Mouse (Mus musculus): ENCODE data around the gene Rnf169. TPM values are rescaled to one million over a fixed set of nuclear protein-coding genes. Genes with fewer than 3 reads are reported as not detected.

The Rnf169 gene
- polyA plus RNA-seq (2012; rRNA removed): 1.4 and 2.2 TPM in 2 replicates

DNA sequence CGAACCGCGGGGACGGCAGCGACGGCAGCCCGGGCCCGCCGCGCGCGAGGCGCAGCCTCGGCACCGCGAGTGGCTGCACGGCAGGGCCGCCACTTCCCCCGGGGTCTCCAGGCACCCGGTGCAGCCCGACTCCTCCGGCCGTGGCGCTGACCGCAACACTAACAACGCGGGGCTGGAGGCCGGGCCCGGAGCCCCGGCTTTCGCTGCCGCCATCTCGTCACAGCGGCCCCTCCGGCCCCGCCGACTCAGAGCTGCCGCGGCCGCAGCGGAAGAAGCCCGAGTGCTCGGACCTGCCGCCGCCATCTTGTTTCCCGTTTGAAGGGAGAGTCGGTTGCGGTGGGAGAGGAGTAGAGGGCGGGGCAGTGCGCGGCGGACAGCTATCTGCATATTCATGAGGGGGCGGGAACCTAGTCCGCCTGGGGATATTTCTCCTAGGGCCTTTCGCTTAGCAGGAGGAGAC is at the start of gene Rnf169:
Gene Rnf169, minus strand, starts transcription at position 317 of the 460 bp plus-strand sequence.
- peak; percentile 98 for TF ChIP-seq POLR2A (IDR thresholded peaks at IDR 0.05; ENCODE audit: low read depth, low read length)
- TF ChIP-seq CTCF (IDR thresholded peaks at IDR 0.05; ENCODE audit: extremely low read depth, insufficient read length, insufficient replicate concordance, low read depth, low read length): no peak
- Histone ChIP-seq H3K4me3 (ENCODE audit: low read depth, low read length) (peak within 1 kb of the TSS; percentile 98), H3K27me3 (ENCODE audit: control insufficient read depth, insufficient read depth, low read length) (no peaks in the 10 kb centered on the region), H3K36me3 (ENCODE audit: control insufficient read depth, insufficient read depth, low read length) (no peaks in the 10 kb centered on the region), H3K27ac (ENCODE audit: insufficient read depth, low read depth, low read length) (peak within 1 kb of the TSS; percentile 29; the same call in 1 of the 2 replicates), H3K4me1 (ENCODE audit: control insufficient read depth, insufficient read depth, insufficient read length, low read length) (peaks cover 7% of the 10 kb centered on the region; the same call in 1 of the 2 replicates)
- WGBS: 0% methylated on average over 55 of the region's 55 CpGs

- no peak for TF ChIP-seq POLR2A (IDR thresholded peaks at IDR 0.05; ENCODE audit: low read depth, low read length)
- peak; percentile 69; the same call in 1 of the 2 replicates for TF ChIP-seq CTCF (IDR thresholded peaks at IDR 0.05; ENCODE audit: extremely low read depth, insufficient read length, insufficient replicate concordance, low read depth, low read length)
- Histone ChIP-seq H3K36me3 (ENCODE audit: control insufficient read depth, insufficient read depth, low read length) (no peaks in the 10 kb centered on the region), H3K27me3 (ENCODE audit: control insufficient read depth, insufficient read depth, low read length) (no peaks in the 10 kb centered on the region), H3K4me1 (ENCODE audit: control insufficient read depth, insufficient read depth, insufficient read length, low read length) (no peaks in the 10 kb centered on the region), H3K27ac (ENCODE audit: insufficient read depth, low read depth, low read length) (no peak overlapping the region), H3K4me3 (ENCODE audit: low read depth, low read length) (no peak overlapping the region)
- 40% methylated on average over 3 of the region's 3 CpGs for WGBS
These were observed 49.1 kb upstream of the Rnf169 start for GRCm38 (mm10) chr7:100029307-100029706.

DNA sequence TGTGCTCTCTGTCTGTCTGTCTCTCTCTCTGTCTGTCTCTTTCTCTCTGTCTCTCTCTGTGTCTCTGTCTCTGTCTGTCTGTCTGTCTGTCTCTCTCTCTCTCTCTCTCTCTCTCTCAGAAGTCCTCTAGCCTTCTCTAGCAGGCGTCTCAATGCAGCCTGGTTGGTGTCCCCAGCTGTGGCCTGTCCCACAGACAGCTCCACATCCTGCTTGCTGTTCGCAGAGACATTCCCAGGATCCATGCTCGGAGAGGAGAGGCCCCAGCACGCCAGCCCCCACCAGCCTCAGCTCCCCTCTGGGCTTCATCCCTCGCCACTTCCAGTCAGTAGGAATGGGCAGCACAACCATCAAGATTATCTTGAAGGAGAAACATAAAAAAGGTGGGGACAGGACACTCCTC is 47.1 kb upstream of the Rnf169 start:
- 62% methylated on average over 5 of the region's 5 CpGs for WGBS
- Histone ChIP-seq H3K4me1 (ENCODE audit: control insufficient read depth, insufficient read depth, insufficient read length, low read length) (no peaks in the 10 kb centered on the region), H3K36me3 (ENCODE audit: control insufficient read depth, insufficient read depth, low read length) (no peaks in the 10 kb centered on the region), H3K27me3 (ENCODE audit: control insufficient read depth, insufficient read depth, low read length) (no peaks in the 10 kb centered on the region), H3K4me3 (ENCODE audit: low read depth, low read length) (no peak overlapping the region), H3K27ac (ENCODE audit: insufficient read depth, low read depth, low read length) (no peak overlapping the region)
- TF ChIP-seq CTCF (IDR thresholded peaks at IDR 0.05; ENCODE audit: extremely low read depth, insufficient read length, insufficient replicate concordance, low read depth, low read length): no peak
- no peak for TF ChIP-seq POLR2A (IDR thresholded peaks at IDR 0.05; ENCODE audit: low read depth, low read length)

DNA sequence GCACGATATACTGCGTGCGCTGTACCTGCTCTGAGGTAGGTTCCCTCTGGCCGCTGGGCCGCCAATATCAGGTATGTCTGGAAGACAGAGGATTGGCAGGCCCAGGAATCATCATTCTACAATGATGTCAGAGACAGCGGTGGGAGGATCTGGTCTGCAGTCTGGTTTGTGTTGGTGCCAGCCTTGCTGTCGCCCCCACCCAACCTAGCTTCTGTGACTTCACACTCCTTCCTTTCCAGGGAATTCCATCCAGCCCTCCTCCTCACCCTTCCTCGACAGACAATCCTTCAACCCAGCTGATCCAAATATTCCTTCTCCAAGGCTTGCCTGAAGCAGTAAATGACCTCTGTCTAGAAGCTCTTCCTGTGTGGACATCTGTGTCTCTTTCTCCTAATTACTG is 36.8 kb upstream of the Rnf169 start:
- no peaks in the 10 kb centered on the region for H3K27me3 ChIP-seq (ENCODE audit: control insufficient read depth, insufficient read depth, low read length)
- TF ChIP-seq POLR2A (IDR thresholded peaks at IDR 0.05; ENCODE audit: low read depth, low read length) (no peak), CTCF (IDR thresholded peaks at IDR 0.05; ENCODE audit: extremely low read depth, insufficient read length, insufficient replicate concordance, low read depth, low read length) (no peak)
- no peaks in the 10 kb centered on the region; the same call in 1 of the 2 replicates for H3K4me1 ChIP-seq (ENCODE audit: control insufficient read depth, insufficient read depth, insufficient read length, low read length)
- H3K36me3 ChIP-seq (ENCODE audit: control insufficient read depth, insufficient read depth, low read length): no peaks in the 10 kb centered on the region
- H3K27ac ChIP-seq (ENCODE audit: insufficient read depth, low read depth, low read length): no peak overlapping the region
- 92% methylated on average over 8 of the region's 8 CpGs for WGBS
- no peak overlapping the region for H3K4me3 ChIP-seq (ENCODE audit: low read depth, low read length)

GRCm38 (mm10) chr7:100014123-100014600 is 33.9 kb upstream of the Rnf169 start:
- Histone ChIP-seq H3K27ac (ENCODE audit: insufficient read depth, low read depth, low read length) (no peak overlapping the region), H3K4me1 (ENCODE audit: control insufficient read depth, insufficient read depth, insufficient read length, low read length) (peaks cover 4% of the 10 kb centered on the region; the same call in 1 of the 2 replicates), H3K4me3 (ENCODE audit: low read depth, low read length) (no peak overlapping the region), H3K27me3 (ENCODE audit: control insufficient read depth, insufficient read depth, low read length) (no peaks in the 10 kb centered on the region), H3K36me3 (ENCODE audit: control insufficient read depth, insufficient read depth, low read length) (no peaks in the 10 kb centered on the region)
- TF ChIP-seq POLR2A (IDR thresholded peaks at IDR 0.05; ENCODE audit: low read depth, low read length): no peak
- TF ChIP-seq CTCF (IDR thresholded peaks at IDR 0.05; ENCODE audit: extremely low read depth, insufficient read length, insufficient replicate concordance, low read depth, low read length): no peak
- WGBS: 61% methylated on average over 8 of the region's 8 CpGs

DNA sequence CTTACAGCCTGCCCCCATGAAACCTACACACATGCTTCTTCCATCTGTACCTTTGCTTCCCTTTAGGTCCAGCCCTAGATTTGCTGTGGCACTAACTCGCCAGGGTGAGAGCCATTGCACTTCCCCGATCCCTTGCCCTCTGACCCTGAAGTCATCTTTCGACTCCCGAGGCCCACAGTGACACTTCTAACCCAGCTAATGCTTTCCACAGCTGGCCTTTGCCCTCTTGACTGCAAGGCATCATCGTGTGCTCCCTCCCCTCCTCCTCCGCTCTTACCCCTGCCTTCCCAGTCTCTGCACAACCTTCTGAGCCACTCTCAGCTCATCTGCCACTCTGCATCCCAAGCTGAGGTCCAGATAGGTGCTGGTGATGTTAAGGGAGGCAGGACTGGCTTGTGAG is 32.3 kb upstream of the Rnf169 start:
- H3K27me3 ChIP-seq (ENCODE audit: control insufficient read depth, insufficient read depth, low read length): peaks cover under 1% of the 10 kb centered on the region; the same call in 1 of the 2 replicates
- H3K27ac ChIP-seq (ENCODE audit: insufficient read depth, low read depth, low read length): no peak overlapping the region
- H3K36me3 ChIP-seq (ENCODE audit: control insufficient read depth, insufficient read depth, low read length): no peaks in the 10 kb centered on the region
- H3K4me1 ChIP-seq (ENCODE audit: control insufficient read depth, insufficient read depth, insufficient read length, low read length): peaks cover 4% of the 10 kb centered on the region; the same call in 1 of the 2 replicates
- WGBS: 37% methylated on average over 6 of the region's 6 CpGs
- TF ChIP-seq POLR2A (IDR thresholded peaks at IDR 0.05; ENCODE audit: low read depth, low read length) (no peak), CTCF (IDR thresholded peaks at IDR 0.05; ENCODE audit: extremely low read depth, insufficient read length, insufficient replicate concordance, low read depth, low read length) (no peak)
- no peak overlapping the region for H3K4me3 ChIP-seq (ENCODE audit: low read depth, low read length)

- H3K4me3 ChIP-seq (ENCODE audit: low read depth, low read length): no peak overlapping the region
- no peak overlapping the region for H3K27ac ChIP-seq (ENCODE audit: insufficient read depth, low read depth, low read length)
- peaks cover 4% of the 10 kb centered on the region; the same call in 1 of the 2 replicates for H3K4me1 ChIP-seq (ENCODE audit: control insufficient read depth, insufficient read depth, insufficient read length, low read length)
- TF ChIP-seq POLR2A (IDR thresholded peaks at IDR 0.05; ENCODE audit: low read depth, low read length) (no peak), CTCF (IDR thresholded peaks at IDR 0.05; ENCODE audit: extremely low read depth, insufficient read length, insufficient replicate concordance, low read depth, low read length) (no peak)
- peaks cover 4% of the 10 kb centered on the region; the same call in 1 of the 2 replicates for H3K27me3 ChIP-seq (ENCODE audit: control insufficient read depth, insufficient read depth, low read length)
- H3K36me3 ChIP-seq (ENCODE audit: control insufficient read depth, insufficient read depth, low read length): no peaks in the 10 kb centered on the region
- WGBS: 62% methylated on average over 8 of the region's 8 CpGs
These were observed 31.8 kb upstream of the Rnf169 start for GRCm38 (mm10) chr7:100012085-100012484.
